Mouse (Mus musculus) CH12.LX (cell line): Measurements from ENCODE around the gene Foxc2. TPM values are rescaled to one million over a fixed set of nuclear protein-coding genes. Genes with fewer than 3 reads are reported as not detected.

Experiments
- DNase-seq: peaks from one replicate; pipeline ENCODE4 v3.0.0-alpha.2; 2013; ENCODE audit errors: extremely low read depth
- H3K27ac ChIP-seq: 2 replicates; pipeline ENCODE4 v1.5.1; 2012; ENCODE audit warnings: low read depth, mild to moderate bottlenecking, control low read depth, moderate library complexity; ENCODE audit not compliant: insufficient read depth
- H3K27me3 ChIP-seq: replicated peaks from 2 replicates; pipeline ENCODE3; 2012; ENCODE audit warnings: inconsistent platforms
- H3K36me3 ChIP-seq, 2 experiments: replicated peaks in 1 of 2; 2 replicates each; pipeline versions ENCODE3 to v1.6.1; 2012; ENCODE audit warnings: inconsistent platforms in 1 of 2, low read length in 1 of 2, mild to moderate bottlenecking in 1 of 2, mixed read lengths in 1 of 2, moderate library complexity in 1 of 2; ENCODE audit not compliant: control insufficient read depth in 1 of 2, insufficient read depth in 1 of 2
- H3K4me1 ChIP-seq, 2 experiments: 2 replicates each; pipeline ENCODE4 v1.6.1; 2012; ENCODE audit warnings: inconsistent platforms in 1 of 2, moderate library complexity in 1 of 2; ENCODE audit not compliant: insufficient read depth in 2 of 2, control insufficient read depth in 1 of 2
- H3K4me2 ChIP-seq: 2 replicates; pipeline ENCODE4 v1.6.1; 2012; ENCODE audit warnings: low read depth, mild to moderate bottlenecking, control low read depth; ENCODE audit not compliant: poor library complexity, insufficient read depth, severe bottlenecking
- H3K4me3 ChIP-seq, 3 experiments: fragments of 150-350 bp in 1 of 3; sonication (generic) in 1 of 3; replicated peaks in 1 of 3; 2 replicates each; pipeline versions ENCODE3 to v1.5.1; 2011 to 2012; ENCODE audit warnings: low read depth in 2 of 3, low read length in 2 of 3, mild to moderate bottlenecking in 2 of 3, moderate library complexity in 2 of 3, control low read depth in 1 of 3, improper control_type of control experiment in 1 of 3, inconsistent platforms in 1 of 3, mixed read lengths in 1 of 3; ENCODE audit not compliant: poor library complexity in 1 of 3
- H3K79me2 ChIP-seq: replicated peaks from 2 replicates; pipeline ENCODE4 v1.6.1; 2012; ENCODE audit warnings: mild to moderate bottlenecking, moderate library complexity; ENCODE audit not compliant: control insufficient read depth, poor library complexity, insufficient read depth, severe bottlenecking; ENCODE audit errors: extremely low read depth
- H3K9ac ChIP-seq: 2 replicates; pipeline ENCODE4 v1.6.1; 2012; ENCODE audit warnings: low read depth, mild to moderate bottlenecking, control low read depth, moderate library complexity; ENCODE audit not compliant: insufficient read depth
- H3K9me3 ChIP-seq: replicated peaks from 2 replicates; pipeline ENCODE3; 2012; ENCODE audit warnings: low read length, inconsistent platforms, mixed read lengths
- CHD1 ChIP-seq: IDR thresholded peaks from 2 replicates; pipeline ENCODE4 v1.6.1; 2012; ENCODE audit warnings: low read depth, low read length, improper control_type of control experiment, inconsistent platforms
- CHD2 ChIP-seq: IDR thresholded peaks from 2 replicates; pipeline ENCODE4 v1.6.1; 2011; ENCODE audit warnings: low read length, improper control_type of control experiment
- CTCF ChIP-seq, 2 experiments: IDR thresholded peaks in 1 of 2; conservative IDR thresholded peaks in 1 of 2; 2 replicates each; pipeline ENCODE4 v1.5.1; 2011 to 2012; ENCODE audit warnings: low read depth in 2 of 2, low read length in 2 of 2, improper control_type of control experiment in 1 of 2, inconsistent platforms in 1 of 2, mild to moderate bottlenecking in 1 of 2, moderate library complexity in 1 of 2
- E2F4 ChIP-seq: IDR thresholded peaks from 2 replicates; pipeline ENCODE4 v1.6.1; 2011; ENCODE audit warnings: low read depth, low read length, improper control_type of control experiment; ENCODE audit not compliant: insufficient replicate concordance
- ELF1 ChIP-seq: IDR thresholded peaks from 2 replicates; pipeline ENCODE4 v1.6.1; 2014; ENCODE audit warnings: low read depth, mild to moderate bottlenecking, inconsistent platforms, low read length, improper control_type of control experiment
- EP300 ChIP-seq: IDR thresholded peaks from 2 replicates; pipeline ENCODE4 v1.6.1; 2011; ENCODE audit warnings: low read length, improper control_type of control experiment
- GABPA ChIP-seq: IDR thresholded peaks from 2 replicates; pipeline ENCODE4 v1.6.1; 2012; ENCODE audit warnings: low read depth, low read length, improper control_type of control experiment, inconsistent platforms; ENCODE audit not compliant: insufficient replicate concordance
- IRF4 ChIP-seq: IDR thresholded peaks from 2 replicates; pipeline ENCODE4 v1.6.1; 2014; ENCODE audit warnings: low read depth, mild to moderate bottlenecking, inconsistent platforms, low read length, improper control_type of control experiment
- JUN ChIP-seq: IDR thresholded peaks from 2 replicates; pipeline ENCODE4 v1.6.1; 2011; ENCODE audit warnings: low read depth, mild to moderate bottlenecking, low read length, improper control_type of control experiment, moderate library complexity; ENCODE audit not compliant: insufficient read depth
- JUND ChIP-seq: conservative IDR thresholded peaks from 2 replicates; pipeline ENCODE4 v1.6.1; 2011; ENCODE audit warnings: low read depth, low read length, improper control_type of control experiment
- KAT2A ChIP-seq: IDR thresholded peaks from 2 replicates; pipeline ENCODE4 v1.6.1; 2012; ENCODE audit warnings: low read length, improper control_type of control experiment, inconsistent platforms; ENCODE audit not compliant: insufficient replicate concordance
- MAFK ChIP-seq: IDR thresholded peaks from 2 replicates; pipeline ENCODE4 v1.6.1; 2011; ENCODE audit warnings: low read length, improper control_type of control experiment; ENCODE audit not compliant: insufficient replicate concordance
- MAX ChIP-seq: IDR thresholded peaks from 2 replicates; pipeline ENCODE4 v1.6.1; 2011; ENCODE audit warnings: low read length, improper control_type of control experiment
- MAZ ChIP-seq: IDR thresholded peaks from 2 replicates; pipeline ENCODE4 v1.6.1; 2012; ENCODE audit warnings: low read depth, mild to moderate bottlenecking, inconsistent platforms, low read length, improper control_type of control experiment, moderate library complexity
- MEF2A ChIP-seq: IDR thresholded peaks from 2 replicates; pipeline ENCODE4 v1.6.1; 2014; ENCODE audit warnings: low read depth, mild to moderate bottlenecking, inconsistent platforms, low read length, improper control_type of control experiment, borderline replicate concordance
- MXI1 ChIP-seq: IDR thresholded peaks from 2 replicates; pipeline ENCODE4 v1.6.1; 2011; ENCODE audit warnings: mild to moderate bottlenecking, low read depth, low read length, improper control_type of control experiment
- MYC ChIP-seq: IDR thresholded peaks from 2 replicates; pipeline ENCODE4 v1.6.1; 2011; ENCODE audit warnings: low read depth, mild to moderate bottlenecking, improper control_type of control experiment, low read length
- NELFE ChIP-seq: IDR thresholded peaks from 2 replicates; pipeline ENCODE4 v1.6.1; 2011; ENCODE audit warnings: low read depth, low read length, improper control_type of control experiment
- PAX5 ChIP-seq: IDR thresholded peaks from 2 replicates; pipeline ENCODE4 v1.6.1; 2012; ENCODE audit warnings: low read length, inconsistent platforms, mixed read lengths
- POLR2A ChIP-seq: IDR thresholded peaks from 2 replicates; pipeline ENCODE4 v1.6.1; 2011; ENCODE audit warnings: low read depth, mild to moderate bottlenecking, improper control_type of control experiment, low read length
- RAD21 ChIP-seq: IDR thresholded peaks from 2 replicates; pipeline ENCODE4 v1.6.1; 2011; ENCODE audit warnings: low read depth, mild to moderate bottlenecking, low read length, improper control_type of control experiment, moderate library complexity
- RCOR1 ChIP-seq: conservative IDR thresholded peaks from 2 replicates; pipeline ENCODE4 v1.6.1; 2012; ENCODE audit warnings: low read depth, mild to moderate bottlenecking, inconsistent platforms, low read length, improper control_type of control experiment
- SIN3A ChIP-seq: IDR thresholded peaks from 2 replicates; pipeline ENCODE4 v1.6.1; 2012; ENCODE audit warnings: low read length, improper control_type of control experiment, inconsistent platforms
- SMC3 ChIP-seq: IDR thresholded peaks from 2 replicates; pipeline ENCODE4 v1.6.1; 2011; ENCODE audit warnings: low read depth, low read length, improper control_type of control experiment
- TBP ChIP-seq: conservative IDR thresholded peaks from 2 replicates; pipeline ENCODE4 v1.6.1; 2011; ENCODE audit warnings: low read depth, low read length, improper control_type of control experiment
- TCF12 ChIP-seq: IDR thresholded peaks from 2 replicates; pipeline ENCODE4 v1.6.1; 2014; ENCODE audit warnings: low read depth, mild to moderate bottlenecking, inconsistent platforms, low read length, improper control_type of control experiment
- UBTF ChIP-seq: IDR thresholded peaks from 2 replicates; pipeline ENCODE4 v1.6.1; 2012; ENCODE audit warnings: low read depth, mild to moderate bottlenecking, inconsistent platforms, low read length, improper control_type of control experiment, moderate library complexity
- USF1 ChIP-seq: IDR thresholded peaks from 2 replicates; pipeline ENCODE4 v1.6.1; 2014; ENCODE audit warnings: low read depth, mild to moderate bottlenecking, inconsistent platforms, low read length, improper control_type of control experiment
- USF2 ChIP-seq: conservative IDR thresholded peaks from 2 replicates; pipeline ENCODE4 v1.6.1; 2011; ENCODE audit warnings: low read depth, low read length, improper control_type of control experiment
- ZMIZ1 ChIP-seq: IDR thresholded peaks from 2 replicates; pipeline ENCODE4 v1.6.1; 2012; ENCODE audit warnings: low read depth, mild to moderate bottlenecking, inconsistent platforms, low read length, improper control_type of control experiment
- dilution Hi-C: fragments of 300-500 bp; cut with MboI; formaldehyde crosslinking; loops from 2 replicates; pipeline ENCODE4 v1.14.3; 2020; ENCODE audit warnings: low sequenced_read_pairs; ENCODE audit not compliant: extremely low pct_unique_long_range_greater_than_20kb, extremely low pct_ligation_motif_present
- in situ Hi-C: fragments of 300-500 bp; cut with MboI; formaldehyde crosslinking; loops from 3 replicates; pipeline ENCODE4 v1.14.3; 2019; ENCODE audit warnings: low sequenced_read_pairs, low pct_ligation_motif_present, low pct_unique_long_range_greater_than_20kb, mixed read lengths
- polyA plus RNA-seq: library from polyadenylated mRNA; unstranded; fragments of >175 nt; gene quantifications from 2 replicates; pipeline ENCODE4 v1.2.1, GENCODE M21; 2012; ENCODE audit warnings: low read depth; ENCODE audit not compliant: insufficient read length
- total RNA-seq, 2 experiments: library from RNA; depleted of rRNA; stranded (reverse); fragments of 300-350 nt in 1 of 2; fragments of >200 nt in 1 of 2; gene quantifications; 2 replicates each; pipeline ENCODE4 v1.2.3; 2012 to 2014

Foxc2 gene
- total and polyA plus RNA-seq, 3 experiments: not detected

DNA sequence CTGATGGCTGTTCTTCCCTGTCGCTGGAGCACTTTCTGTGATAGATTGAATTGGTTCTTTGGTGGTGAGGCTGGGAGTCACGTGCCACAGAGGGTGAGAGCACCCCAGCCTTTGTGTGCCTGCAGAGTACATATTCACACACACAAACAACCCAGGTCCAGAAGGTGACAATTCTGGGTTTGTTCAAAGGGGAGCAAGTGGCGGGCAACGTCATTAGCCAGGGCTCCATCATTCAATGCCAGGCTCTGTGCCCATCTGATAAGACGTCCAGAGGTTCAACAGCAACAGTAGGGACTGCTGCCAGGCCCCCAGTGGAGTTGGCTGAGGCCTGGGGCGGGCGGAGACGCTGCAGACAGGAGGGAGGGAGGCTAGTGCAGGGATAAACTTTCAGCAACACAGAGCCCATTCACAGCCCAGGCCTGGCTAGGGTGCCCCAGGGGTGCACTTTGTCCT is 48.1 kb downstream of the Foxc2 start:
- dilution Hi-C loops: no loop called here

DNA sequence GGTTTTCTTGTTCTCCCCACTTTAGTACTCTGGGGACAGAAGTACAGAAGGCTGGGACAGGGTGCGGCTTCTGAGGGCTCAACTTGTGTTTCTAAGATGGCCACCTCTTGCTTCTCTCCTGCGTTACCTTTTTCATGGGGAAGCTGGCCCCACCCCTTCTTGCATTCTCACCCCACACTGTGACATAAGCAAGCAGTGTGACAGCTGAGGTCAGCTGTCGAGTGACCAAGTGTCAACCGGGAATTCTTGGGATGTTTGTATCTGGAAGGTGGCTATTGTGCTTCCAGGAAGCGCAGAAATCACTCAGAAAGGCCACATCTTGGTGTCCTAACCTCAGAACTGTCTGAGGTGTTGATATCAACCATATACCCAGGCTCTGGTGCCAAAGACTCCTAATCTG is 52.1 kb downstream of the Foxc2 start:
- Histone ChIP-seq H3K27me3 (peaks cover 94% of the 10 kb centered on the region), H3K4me1 (no peaks in the 10 kb centered on the region)
- no peak for TF ChIP-seq USF2
- no peak for TF ChIP-seq UBTF
- TF ChIP-seq MAFK: no peak
- no peak for TF ChIP-seq ELF1
- TF ChIP-seq TCF12: no peak
- no peak for TF ChIP-seq E2F4
- no peak for TF ChIP-seq USF1
- TF ChIP-seq MAX: no peak
- TF ChIP-seq SMC3: no peak
- no peak for TF ChIP-seq MAZ
- no peak for TF ChIP-seq ZMIZ1
- no peak for TF ChIP-seq NELFE
- TF ChIP-seq EP300: no peak
- TF ChIP-seq MEF2A: no peak
- TF ChIP-seq RAD21: no peak
- TF ChIP-seq GABPA: no peak
- no peak for TF ChIP-seq CTCF (conservative IDR thresholded peaks at IDR 0.05 in 1 of 2, IDR thresholded peaks at IDR 0.05 in 1 of 2; ENCODE audit: low read depth in 2 of 2, low read length in 2 of 2)
- no peak for TF ChIP-seq JUND
- no peak for TF ChIP-seq RCOR1
- no peak for TF ChIP-seq POLR2A
- TF ChIP-seq, all 38 proteins: peak for 0
- DNase-seq: no peak
- no peak overlapping the region for H3K4me3 ChIP-seq
- no peaks in the 10 kb centered on the region for H3K36me3 ChIP-seq
- no peaks in the 10 kb centered on the region for H3K79me2 ChIP-seq
- no peak overlapping the region for H3K27ac ChIP-seq
- in situ Hi-C loops (no loop called here), dilution Hi-C loops (no loop called here)
- no peak overlapping the region for H3K4me2 ChIP-seq
- no peaks in the 10 kb centered on the region for H3K9me3 ChIP-seq
- no peak overlapping the region for H3K9ac ChIP-seq

More for the DNA sequence above, 48.1 kb downstream of the Foxc2 start:
- Histone ChIP-seq H3K4me3 (no peak overlapping the region), H3K9me3 (no peaks in the 10 kb centered on the region), H3K27me3 (peaks cover 98% of the 10 kb centered on the region), H3K36me3 (no peaks in the 10 kb centered on the region), H3K9ac (no peak overlapping the region), H3K27ac (no peak overlapping the region), H3K4me1 (no peaks in the 10 kb centered on the region)
- in situ Hi-C loops: no loop called here
- no peak for TF ChIP-seq MYC
- no peak for TF ChIP-seq MEF2A
- TF ChIP-seq USF2: no peak
- no peak for TF ChIP-seq MXI1
- TF ChIP-seq SIN3A: no peak
- no peak for TF ChIP-seq POLR2A
- TF ChIP-seq KAT2A: no peak
- no peak for TF ChIP-seq CHD2
- no peak for TF ChIP-seq NELFE
- TF ChIP-seq IRF4: no peak
- TF ChIP-seq TBP: no peak
- no peak for TF ChIP-seq JUN
- no peak for TF ChIP-seq PAX5
- no peak for TF ChIP-seq CHD1
- TF ChIP-seq, all 38 proteins: peak for 0
- H3K4me2 ChIP-seq: no peak overlapping the region
- H3K79me2 ChIP-seq: no peaks in the 10 kb centered on the region
- no peak for DNase-seq
